Mouse (Mus musculus) heart, adult 8-10 months (tissue): ENCODE data around the gene Sertad3. TPM values are rescaled to one million over a fixed set of nuclear protein-coding genes. Genes with fewer than 3 reads are reported as not detected.
A peak's percentile ranks its signal among the peaks of the same experiment; 100 is the strongest.

Source experiments
- DNase-seq: peaks from one replicate; pipeline ENCODE4 v3.0.0; 2022; ENCODE audit warnings: low spot score
- total RNA-seq, 4 experiments: library from RNA; stranded (reverse); gene quantifications; 2 replicates each; pipeline ENCODE4 v1.2.4; 2022

Sertad3 gene
- total RNA-seq: 1 to 10 TPM; 4.8 to 5.7 (median 5.6) TPM

DNA sequence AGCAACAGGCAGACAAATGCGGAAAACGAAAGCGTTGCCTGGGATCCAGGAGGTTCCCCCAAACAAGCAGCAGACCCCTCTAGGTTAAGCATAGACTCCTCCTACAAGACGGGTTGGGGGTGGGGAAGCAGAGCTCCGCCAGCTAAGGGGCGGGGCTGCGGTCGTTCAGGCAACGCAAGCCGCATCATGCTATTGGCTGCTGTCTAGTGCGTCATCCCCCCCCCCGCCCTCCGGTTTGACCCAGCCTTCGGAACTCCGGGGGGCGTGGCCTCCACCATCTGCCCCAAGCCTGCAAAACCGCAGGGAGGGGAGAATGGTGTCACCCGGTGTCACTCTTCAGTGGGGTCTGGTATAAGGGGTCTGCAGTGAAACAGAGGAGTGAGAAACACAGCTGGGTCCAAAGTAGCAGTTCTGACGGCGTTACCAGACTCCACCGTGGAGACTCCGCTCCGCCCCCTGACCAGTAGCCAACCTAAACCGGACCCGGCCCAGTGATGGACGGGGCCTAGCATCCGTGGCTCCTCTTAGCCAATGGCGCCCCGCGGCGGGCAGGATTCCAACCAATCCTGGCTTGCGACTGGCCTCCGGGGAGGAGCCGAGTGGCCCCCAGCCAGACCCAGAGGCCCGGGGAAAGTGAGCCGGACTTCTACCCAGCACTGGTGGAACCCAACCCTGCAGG lies at the start of gene Sertad3:
TSS of gene Sertad3 (plus strand) at position 613 of the 679 bp plus-strand sequence.
- peak; percentile 99 for DNase-seq

DNA sequence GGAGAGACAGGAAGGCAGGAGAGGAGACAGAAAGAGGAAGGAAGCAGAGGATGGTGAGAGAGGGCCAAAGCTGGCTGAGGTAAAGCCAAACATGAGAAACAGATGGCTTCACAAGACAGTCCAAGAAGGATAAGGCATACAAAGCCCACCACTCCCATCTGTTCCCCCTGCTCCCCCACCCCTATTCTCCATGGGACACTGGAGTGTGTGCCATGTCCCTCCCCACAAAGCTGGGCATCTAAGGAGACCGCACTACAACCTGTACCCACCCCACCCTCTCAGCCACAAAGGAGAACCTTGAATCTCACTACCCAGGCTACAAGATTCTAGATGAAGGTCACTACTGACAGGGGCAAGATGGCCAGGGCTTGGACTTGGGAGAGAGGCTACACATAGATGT lies 46.2 kb upstream of the Sertad3 start:
- DNase-seq: no peak

DNA sequence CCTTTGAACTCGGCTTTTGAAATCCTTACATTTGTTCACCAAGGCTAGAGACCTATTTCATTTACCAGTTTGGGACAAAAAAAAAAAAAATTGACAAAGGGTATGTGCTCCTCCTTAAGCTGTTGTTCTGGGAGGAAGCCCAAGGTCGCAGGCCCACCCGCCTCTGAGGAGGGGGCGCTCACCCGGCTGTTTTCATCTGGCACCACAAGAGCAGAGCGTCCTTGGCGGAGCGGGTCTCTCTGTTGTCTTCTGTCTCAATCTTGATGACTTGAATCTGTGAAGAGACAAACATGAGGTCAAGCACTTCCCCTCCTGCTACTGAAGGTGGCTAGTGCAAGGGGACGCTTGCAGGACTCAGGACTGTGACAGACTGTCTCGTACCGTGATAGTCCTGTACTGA lies 45.6 kb upstream of the Sertad3 start:
- DNase-seq: no peak

DNA sequence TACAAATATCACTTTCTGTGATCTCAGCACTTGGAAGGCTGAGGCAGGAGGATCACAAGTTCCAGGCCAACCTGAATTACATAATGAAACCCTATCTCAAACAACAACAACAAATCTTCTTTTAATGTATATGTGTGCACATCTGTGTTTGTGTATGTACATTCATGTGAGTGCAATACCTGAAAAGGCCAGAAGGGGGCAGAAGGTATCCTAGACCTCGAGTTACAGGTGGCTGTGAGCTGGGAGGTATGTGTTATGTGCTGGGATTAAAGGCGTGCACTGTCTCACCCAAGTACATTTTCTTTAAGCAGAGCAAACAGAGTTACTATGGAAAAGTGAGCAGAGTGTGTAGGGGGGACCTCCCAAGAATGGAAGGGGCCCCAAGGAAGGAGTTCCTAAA lies 44.4 kb upstream of the Sertad3 start:
- DNase-seq: no peak

DNA sequence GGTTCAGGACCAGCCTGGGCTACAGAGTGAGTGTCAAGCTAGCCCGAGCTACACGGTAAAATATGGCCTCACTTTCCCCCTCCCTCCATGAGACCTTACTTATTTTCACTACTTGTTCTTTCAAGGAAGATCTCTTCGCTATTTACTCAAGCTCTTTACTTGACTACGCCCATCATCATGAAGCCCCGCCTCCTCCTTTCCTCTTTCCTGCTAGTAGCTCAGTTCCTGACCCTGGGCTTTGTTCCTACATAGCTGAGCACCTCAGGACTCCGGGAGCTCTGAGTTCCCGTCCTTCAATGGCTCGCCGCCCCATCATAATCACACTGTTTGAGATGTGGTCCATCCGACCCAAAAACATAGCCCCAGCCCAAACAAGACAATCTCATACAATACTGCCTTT lies 40.2 kb upstream of the Sertad3 start:
- no peak for DNase-seq

DNA sequence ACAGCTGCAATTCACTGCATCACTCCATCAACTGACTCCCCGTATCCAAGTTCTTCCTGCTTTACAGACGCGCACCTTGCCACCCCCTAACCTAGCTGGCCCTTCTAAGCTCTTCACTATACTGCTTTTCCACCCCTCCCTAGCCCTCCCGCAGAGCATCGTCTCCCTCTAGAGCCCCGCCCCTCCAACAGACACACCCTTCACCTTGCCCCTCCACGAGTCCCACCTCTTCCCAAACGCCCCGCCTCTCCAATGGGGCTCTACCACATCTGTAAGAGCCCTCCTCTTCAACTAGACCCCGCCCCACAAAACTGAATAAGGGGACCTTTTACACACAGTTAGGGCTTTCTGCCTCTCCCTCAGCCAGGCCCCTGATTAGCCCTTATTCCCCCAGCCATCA lies 39.8 kb upstream of the Sertad3 start:
- DNase-seq: no peak

DNA sequence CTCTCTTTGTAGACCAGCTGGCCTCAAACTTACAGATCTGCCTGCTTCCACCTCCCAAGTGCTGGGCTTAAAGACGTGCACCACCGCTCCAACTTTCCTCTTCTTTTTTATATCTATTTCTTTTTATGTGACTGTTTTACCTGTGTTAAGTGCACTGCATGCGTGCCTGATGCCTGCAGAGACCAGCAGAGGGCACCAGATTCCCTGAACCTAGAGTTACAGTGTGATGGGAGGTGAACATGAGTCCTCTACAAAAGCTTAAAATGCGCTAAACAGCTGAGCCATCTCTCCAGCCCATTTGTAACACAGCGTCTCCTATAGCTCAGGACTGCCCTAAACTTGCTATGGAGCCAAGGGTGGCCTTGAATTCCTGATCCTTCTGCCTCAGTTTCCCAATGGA lies 36.0 kb upstream of the Sertad3 start:
- no peak for DNase-seq

DNA sequence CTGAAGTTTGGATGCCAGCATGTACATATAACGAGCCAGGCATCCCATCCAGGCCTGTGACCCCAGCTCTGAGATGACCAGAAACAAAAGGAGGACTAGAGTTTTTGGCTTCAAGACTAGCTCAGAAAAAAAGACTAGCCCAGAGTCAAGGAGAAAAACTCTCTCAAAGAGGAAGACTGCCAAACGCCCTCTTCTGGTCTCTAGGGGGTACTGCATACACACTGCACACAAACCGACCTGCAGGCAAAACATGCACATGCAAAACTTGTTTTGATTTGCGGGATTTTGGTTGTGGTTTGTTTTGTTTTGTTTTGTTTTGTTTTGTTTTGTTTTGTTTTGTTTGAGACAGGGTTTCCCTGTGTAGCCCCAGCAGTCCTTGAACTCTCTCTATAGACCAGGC lies 33.6 kb upstream of the Sertad3 start:
- no peak for DNase-seq

DNA sequence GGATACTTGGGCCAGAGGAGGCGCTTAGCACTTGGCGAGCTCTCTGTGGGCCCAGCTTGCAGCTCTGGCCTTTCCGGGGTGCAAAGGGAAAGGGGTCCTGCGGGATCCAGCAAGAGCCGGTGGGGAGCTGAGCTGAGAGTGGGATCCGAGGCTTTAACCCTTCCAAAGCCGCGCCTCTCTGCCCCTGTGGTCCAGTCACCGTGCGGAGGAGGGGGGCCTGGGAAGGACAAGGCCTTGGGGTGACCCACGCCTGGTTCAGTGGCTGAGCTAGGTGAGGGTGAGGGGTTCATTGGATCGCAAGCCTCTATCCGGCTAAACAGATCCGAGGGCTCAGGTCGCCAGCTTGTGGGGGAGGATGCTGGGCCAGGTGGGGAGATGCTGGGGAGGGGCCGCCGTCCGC lies 27.5 kb upstream of the Sertad3 start:
- no peak for DNase-seq

DNA sequence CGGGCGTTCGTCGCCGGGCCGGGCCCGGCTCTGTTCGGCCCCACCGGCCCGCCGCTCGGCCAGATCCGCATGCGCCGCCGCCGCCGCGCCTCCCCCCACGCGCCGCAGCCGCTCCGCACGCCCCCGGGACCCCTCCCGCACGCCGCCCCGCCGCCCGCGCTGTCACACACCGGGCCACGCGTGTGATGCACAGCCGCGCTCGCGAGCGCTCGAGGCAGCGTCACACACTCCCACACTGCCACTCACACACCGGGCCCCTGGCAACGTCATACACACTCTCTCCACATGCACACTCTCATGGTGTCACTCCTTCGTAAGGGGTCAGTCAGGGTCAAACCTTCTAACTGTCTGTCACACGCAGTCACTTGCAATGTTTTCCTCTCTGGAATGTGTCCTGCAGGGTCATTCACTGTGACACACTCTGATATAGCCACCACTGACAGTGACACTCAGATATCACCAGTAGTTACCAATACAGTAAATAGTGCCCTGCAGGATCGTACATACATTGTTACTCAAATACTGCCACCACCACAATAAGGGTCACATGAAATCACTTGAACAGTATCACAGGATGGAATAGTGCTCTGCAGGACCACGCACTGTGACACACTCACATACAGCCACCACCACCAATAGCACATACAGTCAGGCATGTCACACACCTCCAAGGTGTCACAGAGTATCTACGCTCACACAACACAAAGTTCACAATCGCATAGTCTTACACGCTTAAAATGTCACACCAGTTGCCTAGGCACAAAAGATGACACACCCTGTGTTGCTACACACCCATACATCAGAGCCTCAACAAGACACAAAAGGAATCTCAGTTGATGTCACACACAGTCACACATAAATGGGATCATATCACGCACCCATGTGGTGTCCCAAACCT lies 26.8 kb upstream of the Sertad3 start:
- DNase-seq: no peak

DNA sequence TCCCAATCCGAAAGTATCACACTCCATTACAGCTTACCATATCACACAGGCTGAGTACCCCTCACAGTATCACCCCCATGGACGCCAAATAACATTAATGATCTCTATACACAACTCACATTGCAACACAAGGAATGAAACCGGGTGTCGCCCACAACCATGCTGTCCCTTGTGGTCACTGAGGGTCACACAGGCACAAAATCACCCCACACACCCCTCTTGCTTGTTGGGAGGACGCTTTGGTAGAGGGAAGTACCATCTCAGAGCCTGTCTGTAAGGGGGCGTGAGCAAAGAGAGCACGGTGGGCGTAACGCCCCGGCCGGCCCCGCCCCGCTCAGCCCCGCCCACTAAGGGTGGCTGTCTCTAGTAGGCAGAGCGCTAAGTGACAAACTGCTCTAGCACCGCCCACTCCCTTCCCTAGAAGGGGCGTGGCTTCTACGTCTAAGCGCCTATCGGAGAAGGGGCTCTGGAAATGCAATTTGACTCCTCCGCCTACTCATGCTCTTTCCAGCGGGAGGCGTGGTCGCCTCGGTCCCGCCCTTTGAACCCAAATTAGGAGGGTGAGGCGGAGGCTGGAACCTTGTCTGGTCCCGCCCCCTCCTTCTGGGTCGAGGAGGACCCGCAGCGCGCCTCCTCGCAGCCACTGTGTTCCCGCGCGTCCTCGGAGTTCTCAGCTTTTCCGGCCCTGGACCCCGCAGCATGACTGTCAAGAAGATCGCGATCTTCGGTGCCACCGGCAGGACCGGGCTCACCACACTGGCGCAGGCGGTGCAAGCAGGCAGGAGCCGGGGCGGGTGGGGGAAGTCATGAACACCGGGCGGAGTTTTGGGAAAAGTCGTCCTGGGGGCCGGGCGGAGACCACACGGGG lies 25.9 kb upstream of the Sertad3 start, which contains the start of the genes Sptbn4 and Blvrb:
TSS of gene Sptbn4 (minus strand) at position 268 of the 868 bp plus-strand sequence.
TSS of gene Blvrb (plus strand) at position 560 of the 868 bp plus-strand sequence.
- peak; percentile 99 for DNase-seq

DNA sequence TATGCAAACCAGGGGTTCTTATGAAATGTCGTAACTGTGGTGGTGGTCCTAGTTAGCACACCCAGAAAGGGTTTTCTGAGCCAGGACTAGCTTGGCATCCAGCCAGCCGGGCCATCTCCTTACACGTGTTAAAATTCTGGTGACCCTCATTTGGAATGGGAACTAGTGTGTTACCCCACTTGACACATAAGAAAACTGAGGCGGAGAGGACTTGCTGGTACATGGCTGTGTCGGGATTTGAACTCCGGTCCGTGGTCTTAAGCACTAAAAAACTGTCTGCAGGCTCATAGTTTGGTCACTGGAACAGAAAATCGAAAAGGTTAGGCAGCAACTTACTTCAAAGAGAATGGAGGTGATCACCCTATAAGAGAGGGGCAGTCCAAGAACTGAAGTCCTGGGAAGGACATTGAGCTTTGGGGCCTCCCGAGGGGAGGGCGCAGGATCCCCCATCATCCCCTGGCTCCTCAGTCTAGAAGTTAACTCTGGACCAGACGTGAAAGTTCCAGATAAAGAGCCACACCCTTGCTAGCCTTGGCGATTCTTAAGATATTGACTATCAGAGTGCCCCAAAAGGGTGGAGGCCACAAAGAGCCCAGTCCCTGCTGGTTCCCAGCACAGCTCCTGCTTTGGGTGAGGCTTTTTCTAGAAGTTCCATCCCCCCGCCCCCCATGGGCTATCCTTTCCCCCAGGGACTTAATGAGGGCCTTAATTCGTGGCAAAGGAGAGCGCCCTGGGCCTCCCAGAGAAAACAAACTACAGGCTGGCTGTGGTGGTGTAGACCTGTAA lies 25.0 kb upstream of the Sertad3 start:
- no peak for DNase-seq

DNA sequence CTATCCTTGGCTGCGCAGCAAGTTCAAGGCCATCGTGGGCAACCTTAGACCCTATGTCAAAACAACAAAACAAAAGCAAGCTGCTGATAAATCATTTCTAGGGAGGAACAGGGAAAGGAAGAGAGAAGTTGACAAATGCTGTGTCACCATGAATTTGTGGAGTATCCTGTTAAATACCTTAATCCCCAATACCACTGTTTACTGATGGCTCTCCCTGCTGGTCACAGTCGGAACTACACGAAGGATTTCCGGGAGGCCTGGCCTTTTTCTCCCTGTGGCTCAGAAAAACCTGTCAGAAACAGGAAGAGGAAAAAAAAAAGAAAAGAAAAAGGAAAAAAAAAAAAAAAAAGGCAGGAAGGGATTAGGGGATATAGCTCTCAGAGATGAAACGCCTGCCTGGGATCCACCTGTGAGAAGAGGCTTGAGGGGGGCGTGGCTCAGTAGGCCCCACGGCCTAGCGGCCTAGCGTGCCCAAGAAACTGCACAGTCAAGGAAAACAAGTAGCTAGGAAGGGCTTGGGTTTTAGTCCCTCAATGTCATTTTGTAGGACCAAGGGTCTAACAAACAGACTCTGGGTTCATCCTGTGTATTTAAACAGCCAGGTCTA lies 24.2 kb upstream of the Sertad3 start:
- peak; percentile 83 for DNase-seq

DNA sequence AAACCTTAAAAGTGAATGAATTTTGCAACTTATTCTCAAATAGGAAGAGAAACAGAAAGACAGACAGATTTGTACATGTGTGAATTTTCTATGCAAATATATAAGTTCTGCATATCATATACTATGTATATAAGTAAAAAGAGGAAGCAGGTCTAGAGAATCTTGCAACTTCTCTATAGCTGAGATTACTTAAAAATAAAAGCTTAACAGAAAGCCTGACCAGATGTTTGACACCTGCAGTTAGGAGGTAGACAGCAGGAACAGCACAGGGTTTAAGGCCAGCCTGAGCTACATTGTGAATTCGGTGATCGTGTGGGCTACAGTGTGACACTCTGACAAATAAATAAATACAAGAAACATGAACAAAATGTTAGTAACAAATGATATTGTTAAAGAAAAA lies 22.2 kb upstream of the Sertad3 start:
- DNase-seq: no peak

DNA sequence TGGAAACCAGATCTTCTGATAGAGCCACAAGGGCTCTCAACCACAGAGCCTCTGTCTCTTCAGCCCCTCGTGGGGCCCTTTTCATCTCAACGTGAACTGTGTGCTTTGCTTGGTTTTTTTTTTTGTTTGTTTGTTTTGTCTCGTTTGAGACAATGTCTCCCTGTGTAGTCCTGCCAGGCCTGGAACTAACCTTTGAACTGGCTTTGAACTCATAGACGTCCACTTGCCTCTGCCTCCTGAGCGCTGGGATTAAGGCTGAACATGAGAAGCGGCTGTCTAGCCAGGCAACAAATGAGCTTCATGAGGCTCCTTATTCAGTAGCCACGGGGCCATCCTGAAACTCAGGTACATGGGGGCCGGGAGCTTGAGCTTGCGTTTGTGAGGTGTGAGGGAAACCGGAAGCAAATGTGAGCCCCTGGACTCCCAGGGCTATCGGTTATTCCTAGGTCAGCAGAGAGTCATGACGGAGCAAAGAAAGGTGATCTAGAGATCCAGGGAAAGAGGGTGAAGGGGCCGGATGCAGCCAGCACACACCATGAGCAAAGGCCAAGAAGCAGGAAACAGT lies 21.3 kb upstream of the Sertad3 start:
- no peak for DNase-seq

DNA sequence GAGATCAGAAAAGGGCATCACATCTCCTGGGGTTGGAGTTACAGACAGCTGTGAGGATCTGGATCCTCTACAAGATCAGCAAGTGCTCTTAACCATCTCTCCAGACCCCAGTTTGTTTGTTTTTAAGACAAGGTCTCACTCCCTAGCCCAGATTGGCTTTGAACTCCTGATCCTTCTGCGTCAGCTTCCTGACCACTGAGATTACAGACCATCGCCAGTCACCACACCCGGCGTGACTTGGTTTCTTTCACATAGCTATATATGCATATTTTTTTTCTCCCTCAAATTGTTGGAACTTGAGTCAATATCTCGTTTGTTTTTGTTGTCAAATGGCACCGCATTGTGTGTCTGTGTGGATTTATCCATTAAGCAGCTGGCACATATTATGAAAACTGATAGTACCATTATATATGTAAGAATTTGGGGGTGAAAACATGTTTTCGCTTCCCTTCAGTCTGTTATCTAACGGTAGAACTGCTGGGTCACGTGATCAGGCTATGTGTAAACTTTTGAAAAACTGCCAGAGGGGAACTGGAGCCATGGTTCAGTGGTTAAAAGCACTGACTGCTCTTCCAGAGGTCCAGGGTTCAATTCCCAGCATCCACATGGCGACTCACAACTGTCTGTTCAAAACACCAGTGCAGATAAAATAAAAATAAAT lies 19.0 kb upstream of the Sertad3 start:
- no peak for DNase-seq

DNA sequence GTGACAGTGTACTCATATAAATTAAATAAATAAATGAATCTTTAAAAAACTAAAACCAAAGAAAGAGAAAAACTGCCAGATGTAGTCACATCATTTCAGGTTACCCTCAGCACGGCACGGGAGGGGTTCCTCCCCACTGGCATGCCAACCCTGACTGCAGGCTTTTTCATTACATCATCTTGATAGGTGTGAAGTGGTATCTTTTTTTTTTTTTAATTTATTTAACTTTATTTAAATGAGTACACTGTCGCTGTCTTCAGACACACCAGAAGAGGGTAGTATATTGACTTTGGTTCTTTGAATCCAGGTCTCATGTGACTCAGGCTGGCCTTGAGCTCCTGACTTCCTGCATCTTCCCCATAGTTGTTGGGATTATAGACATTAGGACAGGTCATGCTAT lies 18.3 kb upstream of the Sertad3 start:
- DNase-seq: no peak

DNA sequence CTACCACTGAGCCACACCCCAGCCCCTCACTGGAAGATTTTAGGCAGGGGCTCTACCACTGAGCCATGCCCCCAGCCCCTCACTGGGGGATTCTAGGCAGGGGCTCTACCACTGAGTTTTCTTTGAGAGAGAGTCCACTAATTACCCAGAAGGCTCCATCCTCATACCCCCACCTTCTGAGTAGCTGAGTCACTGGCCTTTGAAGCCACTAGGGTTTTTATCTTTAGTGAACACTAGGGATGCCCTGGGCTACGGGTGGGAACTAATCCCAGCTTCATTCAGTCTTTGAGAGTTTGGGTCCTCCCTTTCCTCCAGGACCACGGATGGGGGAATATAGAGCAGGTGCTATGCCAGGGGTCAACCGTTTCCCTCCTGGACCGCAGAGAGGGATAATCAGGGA lies 15.0 kb upstream of the Sertad3 start:
- no peak for DNase-seq

DNA sequence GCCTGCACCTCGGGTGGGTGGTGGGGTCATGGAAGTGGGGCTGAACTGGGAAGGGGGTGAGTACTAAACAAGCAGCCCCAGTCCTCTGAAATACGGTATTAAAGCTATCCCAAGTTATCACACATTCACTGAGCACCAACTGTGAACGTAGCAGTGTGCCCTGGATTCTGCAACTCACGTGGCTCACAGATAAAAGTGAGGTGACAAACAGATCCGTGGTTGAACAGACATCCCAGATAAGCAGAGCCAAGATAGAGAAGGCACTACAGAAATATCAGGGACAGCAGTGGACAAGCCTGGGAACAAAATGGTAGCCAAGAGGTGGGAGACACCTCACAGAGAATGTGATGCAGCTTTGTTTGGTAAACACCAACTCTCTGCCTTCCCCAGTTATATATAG lies 13.9 kb upstream of the Sertad3 start:
- DNase-seq: no peak

DNA sequence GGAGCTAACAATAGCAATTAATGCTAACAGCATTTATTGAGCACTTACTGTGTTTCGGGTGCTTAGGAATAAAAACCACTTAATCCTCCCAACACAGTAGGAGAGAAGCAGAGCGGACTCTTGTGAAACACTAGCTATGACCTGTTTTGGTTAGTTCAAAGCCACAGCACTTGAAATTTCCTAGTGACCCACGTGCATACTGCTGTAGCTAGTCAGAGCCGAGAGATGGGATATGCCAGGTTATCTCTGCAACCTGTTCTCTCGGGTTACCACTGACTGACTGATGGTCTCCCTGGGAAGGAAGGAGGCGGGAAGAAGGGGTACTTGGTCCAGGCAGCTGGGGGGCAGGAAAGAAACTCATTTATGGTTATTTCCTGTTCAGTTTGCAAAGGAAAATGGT lies 13.1 kb upstream of the Sertad3 start:
- DNase-seq: no peak
